Mouse (Mus musculus) liver, adult 2 months (tissue): ENCODE measurements around the gene Fat3. TPM values are rescaled to one million over a fixed set of nuclear protein-coding genes. Genes with fewer than 3 reads are reported as not detected.

Experiments
- DNase-seq: peaks from one replicate; pipeline ENCODE4 v3.0.0-alpha.2; 2011; ENCODE audit warnings: low read depth, low spot score; ENCODE audit errors: extremely low read depth
- H3K27ac ChIP-seq: fragments of 200-500 bp; replicated peaks from 2 replicates; pipeline ENCODE4 v1.5.1; 2012; ENCODE audit warnings: low read depth, mild to moderate bottlenecking, control low read depth, inconsistent platforms, low read length; ENCODE audit not compliant: insufficient read depth
- H3K27me3 ChIP-seq: fragments of 200-500 bp; 2 replicates; pipeline ENCODE4 v1.6.1; 2012; ENCODE audit warnings: mild to moderate bottlenecking, moderate library complexity, low read length, inconsistent platforms; ENCODE audit not compliant: control insufficient read depth, insufficient read depth
- H3K36me3 ChIP-seq: fragments of 200-500 bp; 2 replicates; pipeline ENCODE4 v1.6.1; 2012; ENCODE audit warnings: low read length, inconsistent platforms; ENCODE audit not compliant: control insufficient read depth, insufficient read depth
- H3K4me1 ChIP-seq: fragments of 200-500 bp; 2 replicates; pipeline ENCODE4 v1.6.1; 2011; ENCODE audit warnings: low read length; ENCODE audit not compliant: control insufficient read depth, insufficient read depth
- H3K4me3 ChIP-seq: fragments of 200-500 bp; 2 replicates; pipeline ENCODE4 v1.5.1; 2011; ENCODE audit warnings: low read depth, mild to moderate bottlenecking, control low read depth, low read length, moderate library complexity; ENCODE audit not compliant: insufficient read depth
- H3K79me2 ChIP-seq: fragments of 200-500 bp; 2 replicates; pipeline ENCODE4 v1.6.1; 2012; ENCODE audit warnings: inconsistent platforms, mild to moderate bottlenecking, low read length, moderate library complexity; ENCODE audit not compliant: control insufficient read depth, insufficient read depth
- H3K9ac ChIP-seq: fragments of 200-500 bp; 2 replicates; pipeline ENCODE4 v1.6.1; 2012; ENCODE audit warnings: low read depth, mild to moderate bottlenecking, control low read depth, inconsistent platforms, low read length
- CTCF ChIP-seq: fragments of 200-500 bp; IDR thresholded peaks from 2 replicates; pipeline ENCODE4 v1.5.1; 2011; ENCODE audit warnings: low read depth, low read length, control low read depth
- POLR2A ChIP-seq: fragments of 200-500 bp; IDR thresholded peaks from 2 replicates; pipeline ENCODE4 v1.6.1; 2011; ENCODE audit warnings: low read length, control low read depth; ENCODE audit not compliant: insufficient read depth; ENCODE audit errors: extremely low read depth
- WGBS: fragments of 180-500 bp; shearing (Covaris S2); methylation state at CpG from one replicate; pipeline ENCODE4 v1.1.7; 2018; 5-methylcytosine and 5-hydroxymethylcytosine counted together
- polyA plus RNA-seq: library from polyadenylated mRNA; depleted of rRNA; stranded (reverse); fragments of >200 nt; gene quantifications from 2 replicates; pipeline ENCODE4 v1.2.3, GENCODE M21; 2012
- total RNA-seq: library from RNA; depleted of rRNA; stranded (reverse); fragments of >200 nt; gene quantifications from 2 replicates; pipeline ENCODE4 v1.2.3, GENCODE M21; 2014

Fat3 gene
- total and polyA plus RNA-seq, 2 experiments, result 0.09 TPM; not detected in 1

DNA sequence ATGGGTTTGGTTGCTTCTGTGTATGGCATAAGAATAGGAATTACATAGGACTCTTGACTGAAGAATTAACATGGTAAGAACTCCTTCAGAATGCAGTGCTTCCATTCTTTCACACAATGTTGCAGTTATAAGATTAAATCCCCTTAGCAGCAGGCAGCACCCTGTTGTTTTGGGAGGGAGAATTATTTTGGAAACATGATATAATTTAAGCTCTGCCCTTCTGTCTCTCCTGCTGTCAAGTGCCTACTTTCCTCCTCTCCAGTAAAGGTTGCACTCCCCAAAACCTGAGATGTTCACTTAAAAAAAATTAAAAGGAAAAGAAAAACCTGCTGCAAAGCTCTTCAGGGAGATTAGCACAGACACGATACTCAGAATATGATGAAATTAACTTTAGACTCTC lies 228.3 kb downstream of the Fat3 start:
- WGBS, result 87% methylated on average over 1 of the region's 1 CpGs
- no peaks in the 10 kb centered on the region for H3K36me3 ChIP-seq
- H3K9ac ChIP-seq, result no peak overlapping the region
- no peaks in the 10 kb centered on the region; the same call in 1 of the 2 replicates for H3K27me3 ChIP-seq
- no peak overlapping the region for H3K4me3 ChIP-seq
- no peaks in the 10 kb centered on the region for H3K79me2 ChIP-seq
- no peak for DNase-seq
- H3K27ac ChIP-seq, result no peak overlapping the region
- TF ChIP-seq CTCF, result no peak
- H3K4me1 ChIP-seq, result no peaks in the 10 kb centered on the region

DNA sequence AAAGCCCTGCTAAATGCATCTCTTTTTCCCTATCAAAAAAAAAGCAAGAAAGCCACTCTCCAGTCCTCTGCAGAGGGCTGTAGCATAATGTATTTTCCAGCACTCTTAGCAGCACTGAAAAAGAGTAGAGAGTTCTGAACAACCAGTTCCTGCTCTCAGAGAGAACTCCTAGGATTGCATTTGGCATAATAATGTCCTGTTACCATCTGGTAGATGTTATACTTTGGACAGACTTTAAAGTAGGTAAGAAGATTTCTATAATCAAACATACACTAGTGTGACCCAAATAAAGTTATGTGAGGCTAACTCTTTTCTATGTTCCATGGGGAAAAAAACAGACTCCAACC lies 230.3 kb downstream of the Fat3 start:
- TF ChIP-seq CTCF (no peak), POLR2A (no peak)
- DNase-seq, result no peak

DNA sequence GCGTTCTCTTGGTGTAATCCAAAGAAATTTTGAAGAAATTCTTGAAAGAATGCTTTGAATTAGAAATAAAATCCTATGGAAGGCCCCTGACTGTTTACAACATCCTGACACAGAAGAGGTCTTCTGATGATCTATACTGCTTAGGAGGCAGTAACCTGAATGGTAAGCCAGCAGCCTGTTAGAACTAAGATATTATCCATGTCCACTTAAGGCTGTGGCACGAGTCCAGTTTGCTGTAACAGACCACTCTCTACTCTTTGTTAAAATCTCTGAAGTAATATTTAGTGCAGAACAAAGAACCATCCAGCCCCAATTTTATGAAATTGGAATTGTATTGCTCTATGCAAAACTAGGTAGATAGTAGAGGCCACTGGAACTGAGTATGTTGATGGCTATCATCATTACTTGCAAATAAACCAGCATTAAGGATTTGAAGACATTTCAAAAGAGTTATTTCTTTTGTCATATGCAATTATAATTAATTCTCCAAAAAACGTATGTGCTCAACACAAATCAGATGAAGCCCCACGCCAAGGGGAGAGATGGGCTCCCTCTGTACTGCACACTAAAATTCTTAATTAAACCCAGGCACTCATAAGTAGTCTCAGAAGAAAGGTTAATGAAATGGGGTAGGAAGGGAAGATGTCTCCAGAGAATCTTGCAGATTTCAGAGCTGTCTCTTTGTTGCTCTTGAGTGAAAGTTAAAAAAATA lies 230.9 kb downstream of the Fat3 start:
- no peak for TF ChIP-seq POLR2A
- no peak for TF ChIP-seq CTCF
- Histone ChIP-seq H3K27ac (no peak overlapping the region), H3K9ac (no peak overlapping the region), H3K27me3 (no peaks in the 10 kb centered on the region; the same call in 1 of the 2 replicates), H3K4me1 (no peaks in the 10 kb centered on the region), H3K36me3 (no peaks in the 10 kb centered on the region), H3K4me3 (no peak overlapping the region), H3K79me2 (no peaks in the 10 kb centered on the region)
- DNase-seq, result no peak
- 80% methylated on average over 4 of the region's 4 CpGs for WGBS

More for the DNA sequence above, 230.3 kb downstream of the Fat3 start:
- H3K4me1 ChIP-seq, result no peaks in the 10 kb centered on the region
- no peak overlapping the region for H3K27ac ChIP-seq
- H3K4me3 ChIP-seq, result no peak overlapping the region
- no peak overlapping the region for H3K9ac ChIP-seq
- H3K36me3 ChIP-seq, result no peaks in the 10 kb centered on the region
- no peaks in the 10 kb centered on the region; the same call in 1 of the 2 replicates for H3K27me3 ChIP-seq
- H3K79me2 ChIP-seq, result no peaks in the 10 kb centered on the region

DNA sequence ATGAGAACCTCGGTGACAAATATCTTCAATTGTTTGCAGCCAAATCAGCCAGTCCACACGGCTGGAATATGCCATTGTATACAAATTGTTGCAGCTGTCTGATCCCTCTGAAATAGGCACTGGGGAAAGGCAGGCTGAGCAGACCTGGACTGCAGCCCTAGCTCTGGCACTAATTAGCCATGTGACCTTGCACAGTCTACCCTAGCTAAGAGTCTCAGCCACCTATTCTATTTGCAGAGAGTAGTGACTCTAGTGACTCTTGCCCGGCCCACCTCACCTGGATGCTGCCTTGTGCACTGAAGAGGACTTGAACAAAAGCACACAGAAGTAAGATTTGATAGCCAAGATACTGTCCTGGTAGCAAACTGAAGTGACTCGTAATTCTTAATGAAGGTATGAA lies 235.6 kb downstream of the Fat3 start:
- Histone ChIP-seq H3K36me3 (no peaks in the 10 kb centered on the region), H3K9ac (no peak overlapping the region), H3K27me3 (no peaks in the 10 kb centered on the region; the same call in 1 of the 2 replicates), H3K4me1 (no peaks in the 10 kb centered on the region), H3K4me3 (no peak overlapping the region), H3K79me2 (no peaks in the 10 kb centered on the region), H3K27ac (no peak overlapping the region)
- DNase-seq, result no peak
- 75% methylated on average over 4 of the region's 4 CpGs for WGBS
- TF ChIP-seq CTCF (no peak), POLR2A (no peak)

DNA sequence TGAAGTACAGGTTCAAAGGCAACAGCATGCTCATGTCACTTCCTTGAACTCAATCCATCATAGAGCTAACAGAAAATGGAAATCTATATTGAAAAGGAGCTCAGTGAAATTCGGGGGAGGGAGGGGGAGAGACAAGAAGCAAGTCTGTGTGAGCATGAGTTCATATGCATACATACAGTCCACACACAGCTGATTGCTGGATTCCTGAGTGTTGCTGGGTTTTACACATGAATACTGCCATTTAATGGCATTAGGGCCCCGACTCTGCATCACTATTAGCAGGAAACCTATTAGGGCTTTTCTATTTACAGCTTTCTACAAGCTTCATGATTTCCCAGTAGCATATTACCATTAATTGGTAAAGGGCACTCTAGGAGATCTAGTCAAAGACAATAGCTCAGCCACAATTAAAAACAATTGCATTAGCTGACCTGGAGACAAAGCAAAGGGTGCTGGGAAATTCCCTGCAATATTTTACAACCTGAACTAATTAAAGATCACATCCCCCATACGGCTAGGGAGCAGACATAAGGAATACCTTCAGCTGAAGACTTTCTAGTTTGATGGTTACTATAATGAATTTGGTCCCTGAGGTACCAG lies 243.7 kb downstream of the Fat3 start:
- DNase-seq, result no peak
- H3K4me3 ChIP-seq, result no peak overlapping the region
- no peaks in the 10 kb centered on the region for H3K79me2 ChIP-seq
- H3K9ac ChIP-seq, result no peak overlapping the region
- H3K27ac ChIP-seq, result no peak overlapping the region
- no peaks in the 10 kb centered on the region for H3K4me1 ChIP-seq
- no peaks in the 10 kb centered on the region for H3K27me3 ChIP-seq
- no peaks in the 10 kb centered on the region for H3K36me3 ChIP-seq
- no peak for TF ChIP-seq POLR2A
- 68% methylated on average over 3 of the region's 3 CpGs for WGBS

DNA sequence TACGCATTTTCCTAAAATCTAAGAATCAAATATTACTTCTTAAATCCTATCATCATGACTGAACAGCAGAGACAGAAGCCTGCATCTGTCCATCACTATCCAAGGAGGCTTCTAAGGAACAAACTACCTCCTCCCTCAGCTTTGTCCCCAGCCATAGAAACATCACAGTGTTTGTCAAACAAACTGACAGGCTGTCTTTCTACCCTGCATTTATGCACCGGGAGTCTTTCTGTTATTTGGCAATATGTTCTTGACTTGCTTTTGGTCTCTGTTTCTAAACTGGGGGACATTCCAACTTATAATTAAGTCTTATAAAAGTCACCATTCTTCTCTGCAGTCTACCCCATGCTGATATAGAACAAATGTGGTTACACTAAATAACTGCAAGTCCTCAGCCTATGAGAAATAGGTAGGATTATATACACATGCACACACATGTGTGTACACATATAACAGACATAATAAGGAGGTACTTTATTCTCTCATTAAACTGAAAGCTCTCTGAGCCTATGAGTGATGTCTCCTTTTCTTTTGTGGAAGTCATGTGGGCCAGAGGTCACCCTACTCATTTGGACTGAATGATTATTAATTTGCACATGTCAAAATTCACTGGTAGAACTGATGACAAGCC lies 244.4 kb downstream of the Fat3 start:
- Histone ChIP-seq H3K4me3 (no peak overlapping the region), H3K9ac (no peak overlapping the region), H3K4me1 (no peaks in the 10 kb centered on the region), H3K79me2 (no peaks in the 10 kb centered on the region), H3K27ac (no peak overlapping the region), H3K36me3 (no peaks in the 10 kb centered on the region), H3K27me3 (no peaks in the 10 kb centered on the region)
- no peak for TF ChIP-seq CTCF
- no peak for TF ChIP-seq POLR2A
- DNase-seq, result no peak
- 76% methylated on average over 2 of the region's 2 CpGs for WGBS
